Mouse (Mus musculus): ENCODE measurements around the gene Mnd1. TPM values are rescaled to one million over a fixed set of nuclear protein-coding genes. Genes with fewer than 3 reads are reported as not detected.

Gene Mnd1
- polyA plus RNA-seq, 1 experiment from 2014 or later, result 0.92 TPM

GRCm38 (mm10) chr3:84175337-84176315 lies 20.0 kb upstream of the Mnd1 start:
- H3K27ac ChIP-seq, result no peak overlapping the region
- 62% methylated on average over 7 of the region's 7 CpGs for WGBS (ENCODE audit: missing documents)
- no peaks in the 10 kb centered on the region for H3K36me3 ChIP-seq (ENCODE audit: inconsistent target)
- H3K4me3 ChIP-seq (ENCODE audit: inconsistent target), result no peak overlapping the region
- no peaks in the 10 kb centered on the region for H3K79me2 ChIP-seq (ENCODE audit: inconsistent target)

GRCm38 (mm10) chr3:84173581-84174154 lies 18.1 kb upstream of the Mnd1 start, which contains the start of gene Gm6525:
Gene Gm6525 (plus strand): TSS chr3:84174104.
- Histone ChIP-seq H3K36me3 (ENCODE audit: inconsistent target) (no peaks in the 10 kb centered on the region), H3K79me2 (ENCODE audit: inconsistent target) (no peaks in the 10 kb centered on the region), H3K27ac (no peak within 1 kb of the TSS), H3K4me3 (ENCODE audit: inconsistent target) (no peak within 1 kb of the TSS)
- WGBS (ENCODE audit: missing documents), result 93% methylated on average over 11 of the region's 11 CpGs

GRCm38 (mm10) chr3:84172406-84172805 lies 16.8 kb upstream of the Mnd1 start:
- no peak overlapping the region for H3K27ac ChIP-seq
- H3K36me3 ChIP-seq (ENCODE audit: inconsistent target), result no peaks in the 10 kb centered on the region
- WGBS (ENCODE audit: missing documents), result 62% methylated on average over 11 of the region's 11 CpGs
- H3K79me2 ChIP-seq (ENCODE audit: inconsistent target), result no peaks in the 10 kb centered on the region
- no peak overlapping the region for H3K4me3 ChIP-seq (ENCODE audit: inconsistent target)

GRCm38 (mm10) chr3:84169393-84170005 lies 13.9 kb upstream of the Mnd1 start:
- WGBS (ENCODE audit: missing documents), result 49% methylated on average over 8 of the region's 8 CpGs
- H3K4me3 ChIP-seq (ENCODE audit: inconsistent target), result no peak overlapping the region
- 0 out of 2 replicates have a peak overlapping the region, but pooled peaks have one; percentile 7 for H3K27ac ChIP-seq

GRCm38 (mm10) chr3:84168943-84169342 lies 13.4 kb upstream of the Mnd1 start:
- H3K27ac ChIP-seq, result 0 out of 2 replicates have a peak overlapping the region, but pooled peaks have one; percentile 7
- H3K36me3 ChIP-seq (ENCODE audit: inconsistent target), result no peaks in the 10 kb centered on the region
- H3K79me2 ChIP-seq (ENCODE audit: inconsistent target), result no peaks in the 10 kb centered on the region
- no peak overlapping the region for H3K4me3 ChIP-seq (ENCODE audit: inconsistent target)
- WGBS (ENCODE audit: missing documents), result 13% methylated on average over 6 of the region's 6 CpGs

More at GRCm38 (mm10) chr3:84169393-84170005, 13.9 kb upstream of the Mnd1 start:
- Histone ChIP-seq H3K79me2 (ENCODE audit: inconsistent target) (no peaks in the 10 kb centered on the region), H3K36me3 (ENCODE audit: inconsistent target) (no peaks in the 10 kb centered on the region)

GRCm38 (mm10) chr3:84166073-84166472 lies 10.5 kb upstream of the Mnd1 start:
- 94% methylated on average over 5 of the region's 5 CpGs for WGBS (ENCODE audit: missing documents)
- Histone ChIP-seq H3K36me3 (ENCODE audit: inconsistent target) (no peaks in the 10 kb centered on the region), H3K4me3 (ENCODE audit: inconsistent target) (no peak overlapping the region), H3K79me2 (ENCODE audit: inconsistent target) (no peaks in the 10 kb centered on the region), H3K27ac (no peak overlapping the region)

GRCm38 (mm10) chr3:84165391-84165790 lies 9.8 kb upstream of the Mnd1 start:
- Histone ChIP-seq H3K79me2 (ENCODE audit: inconsistent target) (no peaks in the 10 kb centered on the region), H3K36me3 (ENCODE audit: inconsistent target) (no peaks in the 10 kb centered on the region), H3K4me3 (ENCODE audit: inconsistent target) (no peak overlapping the region), H3K27ac (no peak overlapping the region)
- 92% methylated on average over 3 of the region's 3 CpGs for WGBS (ENCODE audit: missing documents)

- H3K36me3 ChIP-seq (ENCODE audit: inconsistent target), result no peaks in the 10 kb centered on the region
- 94% methylated on average over 4 of the region's 4 CpGs for WGBS (ENCODE audit: missing documents)
- no peak overlapping the region for H3K4me3 ChIP-seq (ENCODE audit: inconsistent target)
- H3K79me2 ChIP-seq (ENCODE audit: inconsistent target), result no peaks in the 10 kb centered on the region
- no peak overlapping the region for H3K27ac ChIP-seq
Measured at GRCm38 (mm10) chr3:84157559-84158350, 2.2 kb upstream of the Mnd1 start.

- no peaks in the 10 kb centered on the region for H3K36me3 ChIP-seq (ENCODE audit: inconsistent target)
- H3K79me2 ChIP-seq (ENCODE audit: inconsistent target), result no peaks in the 10 kb centered on the region
- H3K27ac ChIP-seq, result no peak overlapping the region
- 98% methylated on average over 4 of the region's 4 CpGs for WGBS (ENCODE audit: missing documents)
- no peak overlapping the region for H3K4me3 ChIP-seq (ENCODE audit: inconsistent target)
Measured at GRCm38 (mm10) chr3:84157011-84157410, 1.4 kb upstream of the Mnd1 start.

- 60% methylated on average over 6 of the region's 6 CpGs for WGBS (ENCODE audit: missing documents)
- Histone ChIP-seq H3K79me2 (ENCODE audit: inconsistent target) (no peaks in the 10 kb centered on the region), H3K4me3 (ENCODE audit: inconsistent target) (no peak overlapping the region), H3K27ac (no peak overlapping the region), H3K36me3 (ENCODE audit: inconsistent target) (no peaks in the 10 kb centered on the region)
Measured at GRCm38 (mm10) chr3:84156105-84156504, 519 bp upstream of the Mnd1 start.

GRCm38 (mm10) chr3:84155146-84155545 lies 440 bp downstream of the Mnd1 start:
- H3K4me3 ChIP-seq (ENCODE audit: inconsistent target), result peak overlapping the region; percentile 17; the same call in 1 of the 2 replicates
- WGBS (ENCODE audit: missing documents), result 3% methylated on average over 22 of the region's 27 CpGs
- H3K79me2 ChIP-seq (ENCODE audit: inconsistent target), result no peaks in the 10 kb centered on the region
- no peaks in the 10 kb centered on the region for H3K36me3 ChIP-seq (ENCODE audit: inconsistent target)
- H3K27ac ChIP-seq, result no peak overlapping the region

- Histone ChIP-seq H3K27ac (no peak overlapping the region), H3K36me3 (ENCODE audit: inconsistent target) (no peaks in the 10 kb centered on the region), H3K4me3 (ENCODE audit: inconsistent target) (no peak overlapping the region), H3K79me2 (ENCODE audit: inconsistent target) (no peaks in the 10 kb centered on the region)
- 18% methylated on average over 9 of the region's 12 CpGs for WGBS (ENCODE audit: missing documents)
Measured at GRCm38 (mm10) chr3:84154721-84155141, 855 bp downstream of the Mnd1 start.

- no peaks in the 10 kb centered on the region for H3K79me2 ChIP-seq (ENCODE audit: inconsistent target)
- H3K36me3 ChIP-seq (ENCODE audit: inconsistent target), result no peaks in the 10 kb centered on the region
- 96% methylated on average over 3 of the region's 3 CpGs for WGBS (ENCODE audit: missing documents)
- H3K27ac ChIP-seq, result no peak overlapping the region
- H3K4me3 ChIP-seq (ENCODE audit: inconsistent target), result no peak overlapping the region
Measured at GRCm38 (mm10) chr3:84149831-84150230, 5.8 kb downstream of the Mnd1 start.

GRCm38 (mm10) chr3:84140947-84141346 lies 14.6 kb downstream of the Mnd1 start:
- Histone ChIP-seq H3K36me3 (ENCODE audit: inconsistent target) (no peaks in the 10 kb centered on the region), H3K4me3 (ENCODE audit: inconsistent target) (no peak overlapping the region), H3K27ac (no peak overlapping the region), H3K79me2 (ENCODE audit: inconsistent target) (no peaks in the 10 kb centered on the region)
- 94% methylated on average over 7 of the region's 7 CpGs for WGBS (ENCODE audit: missing documents)
